Mouse (Mus musculus) ES-E14 (cell line): ENCODE data around the gene Dpysl4.

Experiments used
- CHD2 ChIP-seq: IDR thresholded peaks from 2 replicates; pipeline ENCODE4 v1.6.1; 2014; ENCODE audit warnings: mild to moderate bottlenecking, low read depth, low read length, inconsistent platforms
- MAFK ChIP-seq: IDR thresholded peaks from 2 replicates; pipeline ENCODE4 v1.6.1; 2014; ENCODE audit warnings: mild to moderate bottlenecking, low read depth, low read length, inconsistent platforms; ENCODE audit not compliant: insufficient read depth

- TF ChIP-seq MAFK (no peak), CHD2 (no peak)
Measured at GRCm38 (mm10) chr7:139091681-139092080, 5.9 kb downstream of the Dpysl4 start.
